Mouse (Mus musculus) layer of hippocampus, adult 2 months (tissue): Measurements from ENCODE around the gene Kif5c. TPM values are rescaled to one million over a fixed set of nuclear protein-coding genes. Genes with fewer than 3 reads are reported as not detected.
A peak's percentile ranks its signal among the peaks of the same experiment; 100 is the strongest.

Experiments
- DNase-seq, 2 experiments: peaks; one replicate each; pipeline ENCODE4 v3.0.0; 2022; ENCODE audit warnings: low spot score in 2 of 2
- H3K27ac ChIP-seq: fragments of 200-600 bp; 2 replicates; pipeline ENCODE4 v1.8.1; 2022
- H3K4me3 ChIP-seq: fragments of 200-600 bp; 2 replicates; pipeline ENCODE4 v1.8.1; 2022; ENCODE audit warnings: mild to moderate bottlenecking
- CTCF ChIP-seq: fragments of 200-600 bp; conservative IDR thresholded peaks from 2 replicates; pipeline ENCODE4 v1.8.1; 2022; ENCODE audit warnings: antibody characterized with exemption, mild to moderate bottlenecking, moderate library complexity
- total RNA-seq, 2 experiments: library from RNA; stranded (reverse); gene quantifications; 2 replicates each; pipeline ENCODE4 v1.2.3; 2021

The Kif5c gene
- total RNA-seq, 2 experiments from 2014 or later = 467 to 553 TPM

- no peak overlapping the region for H3K27ac ChIP-seq
- no peak overlapping the region for H3K4me3 ChIP-seq
- DNase-seq = no peak
- TF ChIP-seq CTCF = no peak
Measured at GRCm38 (mm10) chr2:49694727-49695126, 75.6 kb downstream of the Kif5c start.

- DNase-seq = no peak
- TF ChIP-seq CTCF = no peak
- H3K4me3 ChIP-seq = no peak overlapping the region
- no peak overlapping the region for H3K27ac ChIP-seq
Measured at GRCm38 (mm10) chr2:49695461-49695860, 76.4 kb downstream of the Kif5c start.

DNA sequence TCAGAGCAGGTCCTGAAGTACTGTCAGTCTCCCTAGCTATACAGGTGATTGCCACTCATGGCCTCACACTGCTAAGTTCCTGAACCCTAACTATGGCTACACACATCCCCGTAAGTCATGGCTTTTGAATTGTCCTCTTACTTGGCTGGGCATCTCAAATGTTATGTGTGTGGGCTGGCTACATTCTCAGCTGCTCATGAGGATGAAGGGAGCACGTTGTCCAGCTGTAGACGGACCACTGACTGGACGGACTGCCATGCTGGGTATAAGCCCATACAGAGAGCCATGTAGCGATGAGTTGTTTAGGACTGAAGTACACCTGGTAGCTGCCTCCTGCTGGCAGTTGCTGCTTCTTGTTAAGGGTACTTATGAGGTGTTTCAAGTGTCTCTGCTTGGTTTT is 79.8 kb downstream of the Kif5c start:
- DNase-seq = no peak
- TF ChIP-seq CTCF = no peak
- no peak overlapping the region for H3K4me3 ChIP-seq
- no peak overlapping the region for H3K27ac ChIP-seq

GRCm38 (mm10) chr2:49700176-49700971 is 81.3 kb downstream of the Kif5c start:
- no peak overlapping the region for H3K27ac ChIP-seq
- H3K4me3 ChIP-seq = no peak overlapping the region
- no peak for TF ChIP-seq CTCF
- no peak for DNase-seq

- peak; percentile 68 for TF ChIP-seq CTCF
- no peak for DNase-seq
- Histone ChIP-seq H3K27ac (no peak overlapping the region), H3K4me3 (no peak overlapping the region)
Measured at GRCm38 (mm10) chr2:49710223-49710622, 91.1 kb downstream of the Kif5c start.

GRCm38 (mm10) chr2:49711693-49712092 is 92.6 kb downstream of the Kif5c start:
- no peak for TF ChIP-seq CTCF
- no peak for DNase-seq
- no peak overlapping the region for H3K4me3 ChIP-seq
- H3K27ac ChIP-seq = peak overlapping the region; percentile 32; the same call in 1 of the 2 replicates

- peak overlapping the region; percentile 6; the same call in 1 of the 2 replicates for H3K27ac ChIP-seq
Measured at GRCm38 (mm10) chr2:49712336-49712887, 93.3 kb downstream of the Kif5c start.

DNA sequence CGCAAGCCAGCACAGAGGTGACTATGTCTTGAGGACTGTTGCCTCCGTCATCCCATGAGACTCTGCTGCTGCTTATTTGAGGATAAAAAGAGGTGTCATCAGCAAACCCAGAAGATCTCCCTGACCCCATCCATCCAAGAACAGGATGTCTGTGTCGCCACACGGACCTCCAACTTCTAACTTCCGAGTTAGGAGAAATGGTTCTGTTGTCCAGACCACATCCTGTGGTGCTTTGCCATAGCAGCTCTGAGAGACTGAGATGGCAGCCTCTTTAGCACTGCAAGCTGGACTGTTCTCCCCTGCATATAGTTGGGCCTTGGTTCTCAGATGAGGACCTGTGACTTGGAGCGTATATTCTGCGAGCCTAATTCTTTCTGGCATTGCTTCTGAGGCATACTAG is 97.4 kb downstream of the Kif5c start:
- no peak overlapping the region for H3K27ac ChIP-seq
- DNase-seq = no peak
- no peak overlapping the region for H3K4me3 ChIP-seq
- no peak for TF ChIP-seq CTCF

More at GRCm38 (mm10) chr2:49712336-49712887, 93.3 kb downstream of the Kif5c start:
- no peak for DNase-seq
- no peak overlapping the region for H3K4me3 ChIP-seq
- peak; percentile 64 for TF ChIP-seq CTCF

- no peak for TF ChIP-seq CTCF
- no peak for DNase-seq
- no peak overlapping the region for H3K27ac ChIP-seq
- no peak overlapping the region for H3K4me3 ChIP-seq
Measured at GRCm38 (mm10) chr2:49717437-49718116, 98.5 kb downstream of the Kif5c start.

- DNase-seq = no peak
- TF ChIP-seq CTCF = no peak
- Histone ChIP-seq H3K4me3 (no peak overlapping the region), H3K27ac (peak overlapping the region; percentile 72; the same call in 1 of the 2 replicates)
Measured at GRCm38 (mm10) chr2:49718492-49718891, 99.4 kb downstream of the Kif5c start.

GRCm38 (mm10) chr2:49718935-49719850 is 100.1 kb downstream of the Kif5c start:
- TF ChIP-seq CTCF = no peak
- Histone ChIP-seq H3K4me3 (no peak overlapping the region), H3K27ac (peak overlapping the region; percentile 72; the same call in 1 of the 2 replicates)

GRCm38 (mm10) chr2:49719854-49720253 is 100.8 kb downstream of the Kif5c start:
- no peak for TF ChIP-seq CTCF
- no peak for DNase-seq
- Histone ChIP-seq H3K4me3 (no peak overlapping the region), H3K27ac (peak overlapping the region; percentile 79)

More at GRCm38 (mm10) chr2:49718935-49719850, 100.1 kb downstream of the Kif5c start:
- no peak for DNase-seq

DNA sequence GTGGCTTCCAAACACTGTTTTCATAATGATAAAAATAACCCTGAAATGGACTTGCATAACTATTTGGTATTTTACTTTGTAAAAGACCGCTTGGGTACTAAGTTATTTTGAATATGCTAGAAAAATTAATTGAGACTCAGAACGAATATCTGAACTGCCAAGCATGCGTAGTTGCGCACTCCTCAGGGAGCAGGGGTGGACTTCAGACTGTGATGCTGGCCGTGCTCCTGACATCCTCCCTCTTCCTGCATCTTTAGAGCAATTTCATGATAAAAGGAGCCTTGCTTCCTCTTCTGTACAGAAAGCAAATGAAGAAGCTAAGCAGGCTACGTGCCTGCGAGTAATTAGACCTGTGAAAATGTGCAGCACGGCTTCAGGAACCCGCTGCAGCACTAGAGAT is 101.2 kb downstream of the Kif5c start:
- peak overlapping the region; percentile 79 for H3K27ac ChIP-seq
- no peak for DNase-seq
- no peak overlapping the region for H3K4me3 ChIP-seq
- no peak for TF ChIP-seq CTCF
